Mouse (Mus musculus) layer of hippocampus, adult 2 months (tissue): ENCODE measurements around the gene Ugt1a10. TPM values are rescaled to one million over a fixed set of nuclear protein-coding genes. Genes with fewer than 3 reads are reported as not detected.
"Not testable (repeated sequence)": the region's sequence is repeated elsewhere in the genome, so short reads cannot be mapped to it uniquely, and the experiment has no call there.

Experiments
- DNase-seq, 2 experiments: peaks; one replicate each; pipeline ENCODE4 v3.0.0; 2022; ENCODE audit warnings: low spot score in 2 of 2
- H3K27ac ChIP-seq: fragments of 200-600 bp; 2 replicates; pipeline ENCODE4 v1.8.1; 2022
- H3K4me3 ChIP-seq: fragments of 200-600 bp; 2 replicates; pipeline ENCODE4 v1.8.1; 2022; ENCODE audit warnings: mild to moderate bottlenecking
- CTCF ChIP-seq: fragments of 200-600 bp; conservative IDR thresholded peaks from 2 replicates; pipeline ENCODE4 v1.8.1; 2022; ENCODE audit warnings: antibody characterized with exemption, mild to moderate bottlenecking, moderate library complexity
- long read RNA-seq, 2 experiments: library from polyadenylated mRNA; stranded (forward); transcript quantifications; one replicate each; pipeline ENCODE4 v2.0.0; 2021; ENCODE audit warnings: borderline mapping rate in 2 of 2
- total RNA-seq, 2 experiments: library from RNA; stranded (reverse); gene quantifications; 2 replicates each; pipeline ENCODE4 v1.2.3; 2021

Ugt1a10 gene
- not detected for total RNA-seq
- long read RNA-seq, experiment 1 = 0 reads
- long read RNA-seq, experiment 2 = 0 reads

- no peak for DNase-seq
- no peak for TF ChIP-seq CTCF
- H3K27ac ChIP-seq = no peak within 1 kb of the TSS
Measured at GRCm38 (mm10) chr1:88055088-88055487, at the start of gene Ugt1a10. Gene Ugt1a10, plus strand, starts transcription at chr1:88055388.

GRCm38 (mm10) chr1:88007692-88008210 is 47.4 kb upstream of the Ugt1a10 start:
- no peak for TF ChIP-seq CTCF
- Histone ChIP-seq H3K4me3 (peak overlapping the region; percentile 70), H3K27ac (peak overlapping the region; percentile 96)
- DNase-seq = no peak

More at GRCm38 (mm10) chr1:88055088-88055487, at the start of gene Ugt1a10:
- H3K4me3 ChIP-seq = no peak within 1 kb of the TSS

GRCm38 (mm10) chr1:88008211-88008697 is 46.9 kb upstream of the Ugt1a10 start, which contains the start of gene Usp40:
Gene Usp40, minus strand, starts transcription at chr1:88008551.
- peak within 1 kb of the TSS; percentile 70 for H3K4me3 ChIP-seq
- TF ChIP-seq CTCF = no peak
- peak; percentile 48 to 68 for DNase-seq

DNA sequence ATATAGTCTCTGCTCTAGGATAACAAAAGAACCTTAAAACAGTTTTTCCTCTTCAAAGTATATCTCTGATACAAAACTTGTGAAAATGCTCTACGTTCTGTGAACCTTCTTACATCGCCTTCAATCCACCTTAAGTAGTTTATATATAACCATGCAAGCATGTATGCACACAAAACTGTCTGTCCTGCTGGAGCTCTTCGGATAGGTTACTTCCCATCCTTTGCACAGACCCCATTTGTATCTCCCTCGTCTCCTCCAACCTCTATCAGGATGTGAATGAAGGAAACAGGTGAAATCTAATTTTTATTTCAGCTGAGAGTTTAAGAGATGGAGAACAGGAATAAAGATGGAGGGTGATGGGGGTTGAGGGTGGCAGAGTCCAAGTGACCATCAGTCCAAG is 46.5 kb upstream of the Ugt1a10 start:
- Histone ChIP-seq H3K4me3 (peak overlapping the region; percentile 70), H3K27ac (peak overlapping the region; percentile 96)
- TF ChIP-seq CTCF = no peak
- DNase-seq = no peak

More at GRCm38 (mm10) chr1:88008211-88008697, 46.9 kb upstream of the Ugt1a10 start, which contains the start of gene Usp40:
- peak within 1 kb of the TSS; percentile 96 for H3K27ac ChIP-seq

- H3K27ac ChIP-seq = no peak overlapping the region
- TF ChIP-seq CTCF = no peak
- no peak overlapping the region for H3K4me3 ChIP-seq
- DNase-seq = no peak
Measured at GRCm38 (mm10) chr1:88009521-88009920, 45.7 kb upstream of the Ugt1a10 start.

DNA sequence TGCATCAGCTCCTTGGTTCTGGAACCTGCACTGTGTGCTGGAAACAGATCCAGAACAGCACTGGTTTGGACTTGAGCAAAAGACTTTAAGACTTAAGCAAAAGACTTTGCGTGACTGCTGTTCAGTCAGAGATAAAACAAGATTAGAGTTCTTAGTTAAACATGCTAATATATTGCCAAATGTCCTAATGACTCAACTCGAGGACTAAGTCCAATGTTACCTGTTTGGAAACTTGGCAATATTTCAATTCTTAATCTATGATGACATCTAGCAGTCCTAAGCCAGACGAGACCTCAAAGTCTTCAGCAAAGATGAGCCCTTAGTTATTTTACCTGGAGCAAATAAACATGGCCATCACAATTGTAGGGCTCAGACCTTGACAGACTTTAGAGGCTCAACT is 41.5 kb upstream of the Ugt1a10 start:
- no peak for DNase-seq
- no peak for TF ChIP-seq CTCF
- no peak overlapping the region for H3K27ac ChIP-seq

DNA sequence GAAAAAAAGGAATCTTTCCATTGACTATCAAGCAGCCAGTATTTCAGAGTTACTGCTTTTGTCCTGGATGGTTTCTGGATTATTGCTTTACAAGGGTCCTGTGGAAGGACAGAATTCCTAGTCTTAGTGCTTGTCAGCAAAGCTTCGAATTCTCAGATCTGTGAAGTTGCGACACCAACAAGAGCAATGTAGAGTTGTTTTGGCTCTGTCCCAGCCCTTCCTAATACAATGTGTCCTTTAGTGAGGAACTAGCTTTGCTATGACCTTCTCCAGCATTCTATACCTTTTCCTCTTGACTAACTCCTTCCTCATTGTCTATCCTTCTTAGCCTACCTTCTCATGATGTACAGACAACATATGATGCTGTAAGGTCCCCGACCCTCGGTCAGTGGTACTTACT is 41.0 kb upstream of the Ugt1a10 start:
- H3K4me3 ChIP-seq = no peak overlapping the region
- H3K27ac ChIP-seq = no peak overlapping the region
- no peak for DNase-seq
- TF ChIP-seq CTCF = no peak

More for the DNA sequence above, 41.5 kb upstream of the Ugt1a10 start:
- no peak overlapping the region for H3K4me3 ChIP-seq

DNA sequence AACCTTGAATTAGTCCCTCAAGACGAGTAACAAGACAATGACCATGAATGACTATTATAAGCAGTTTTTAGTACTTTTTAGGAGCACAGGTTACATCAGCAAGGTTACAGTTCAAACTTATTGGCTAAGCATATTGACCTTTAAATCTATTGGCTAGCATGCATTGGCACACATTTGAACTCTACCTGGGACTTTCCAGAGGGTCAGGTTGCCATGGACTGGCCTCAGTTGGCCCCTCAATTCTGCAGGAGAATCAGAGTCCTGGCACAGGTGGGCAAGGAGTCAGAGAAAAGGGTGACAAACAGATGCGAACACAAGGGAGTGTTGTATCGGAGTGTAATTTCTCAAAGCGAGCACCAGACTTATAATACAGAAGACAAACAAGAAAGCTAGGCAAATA is 40.5 kb upstream of the Ugt1a10 start:
- Histone ChIP-seq H3K4me3 (no peak overlapping the region), H3K27ac (no peak overlapping the region)
- TF ChIP-seq CTCF = no peak
- no peak for DNase-seq

DNA sequence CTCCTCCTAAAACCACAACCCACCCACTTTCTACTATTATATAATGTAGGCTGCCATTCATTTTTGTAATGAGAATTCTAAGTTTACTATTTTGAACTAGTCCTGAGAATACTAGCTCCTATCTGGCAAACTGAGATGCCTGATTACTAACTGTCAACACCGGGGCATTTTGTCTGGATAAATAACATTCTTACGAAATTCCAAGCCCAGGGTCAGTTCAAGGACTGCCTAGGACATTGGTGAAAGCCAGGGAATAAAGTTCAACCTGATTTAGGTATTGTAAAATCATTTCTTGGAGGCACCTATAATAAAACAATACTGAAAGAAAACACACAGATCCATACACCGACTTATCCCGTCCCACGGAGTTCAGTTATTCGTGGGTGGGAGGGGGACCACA is 39.8 kb upstream of the Ugt1a10 start:
- DNase-seq = no peak
- no peak overlapping the region for H3K4me3 ChIP-seq
- H3K27ac ChIP-seq = no peak overlapping the region
- TF ChIP-seq CTCF = no peak

GRCm38 (mm10) chr1:88025244-88025643 is 29.9 kb upstream of the Ugt1a10 start:
- H3K27ac ChIP-seq = not testable (repeated sequence)

DNA sequence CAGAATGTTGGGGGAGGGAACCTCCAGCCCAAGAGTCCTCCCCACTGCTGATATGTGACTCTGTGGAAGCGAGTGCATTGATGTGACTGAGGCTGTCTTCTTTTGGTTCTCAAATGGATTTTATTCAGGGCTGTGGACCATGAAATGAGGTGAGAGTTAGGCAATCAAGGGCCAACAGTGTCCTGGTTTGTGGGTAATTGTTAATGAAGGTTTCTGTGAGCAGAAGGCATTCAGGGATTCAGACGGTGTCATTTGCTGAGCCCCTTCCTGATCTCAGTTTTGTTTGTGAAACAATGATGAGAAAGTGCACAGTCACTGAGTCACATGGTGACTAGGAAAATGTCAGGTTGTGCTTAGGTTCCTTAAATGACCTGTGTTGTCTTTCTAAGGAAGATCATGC is 12.1 kb upstream of the Ugt1a10 start:
- DNase-seq, H3K27ac ChIP-seq, H3K4me3 ChIP-seq: not testable (repeated sequence)

More at GRCm38 (mm10) chr1:88025244-88025643, 29.9 kb upstream of the Ugt1a10 start:
- H3K4me3 ChIP-seq, DNase-seq: not testable (repeated sequence)

- not testable (repeated sequence) for DNase-seq, H3K27ac ChIP-seq, H3K4me3 ChIP-seq
Measured at GRCm38 (mm10) chr1:88044832-88045437, 10.3 kb upstream of the Ugt1a10 start.

- H3K4me3 ChIP-seq, H3K27ac ChIP-seq, DNase-seq: not testable (repeated sequence)
Measured at GRCm38 (mm10) chr1:88047408-88047807, 7.8 kb upstream of the Ugt1a10 start.

- DNase-seq, H3K4me3 ChIP-seq, H3K27ac ChIP-seq: not testable (repeated sequence)
Measured at GRCm38 (mm10) chr1:88066472-88067102, 11.4 kb downstream of the Ugt1a10 start.
